Mouse (Mus musculus) neural tube, embryonic 11.5 days (tissue): ENCODE measurements around the gene Iqch. TPM values are rescaled to one million over a fixed set of nuclear protein-coding genes. Genes with fewer than 3 reads are reported as not detected.
A peak's percentile ranks its signal among the peaks of the same experiment; 100 is the strongest.

Experiments used
- ATAC-seq: fragments of 200-750 bp; cut with Nextera tagmentation; 2 replicates; pipeline ENCODE4 v1.8.0; 2017; ENCODE audit warnings: moderate number of reproducible peaks, mild to moderate bottlenecking, moderate TSS enrichment, moderate library complexity; ENCODE audit not compliant: insufficient read depth, low FRiP score, low TSS enrichment
- DNase-seq: peaks from one replicate; pipeline ENCODE4 v3.0.0-alpha.2; 2015; ENCODE audit warnings: low spot score
- H3K27ac ChIP-seq: fragments of 300-500 bp; sonication (generic); 2 replicates; pipeline ENCODE4 v1.5.1; 2014; ENCODE audit warnings: low read depth, mild to moderate bottlenecking, low read length
- H3K27me3 ChIP-seq: fragments of 300-500 bp; sonication (generic); 2 replicates; pipeline ENCODE4 v1.6.1; 2014; ENCODE audit warnings: mild to moderate bottlenecking, low read length, mixed read lengths; ENCODE audit not compliant: control insufficient read depth, insufficient read depth
- H3K36me3 ChIP-seq: fragments of 300-500 bp; sonication (generic); 2 replicates; pipeline ENCODE4 v1.6.1; 2014; ENCODE audit warnings: mild to moderate bottlenecking, low read length, moderate library complexity, mixed read lengths; ENCODE audit not compliant: control insufficient read depth, insufficient read depth
- H3K4me1 ChIP-seq: fragments of 300-500 bp; sonication (generic); 2 replicates; pipeline ENCODE4 v1.6.1; 2014; ENCODE audit warnings: low read length, mixed read lengths; ENCODE audit not compliant: control insufficient read depth, insufficient read depth
- H3K4me2 ChIP-seq: fragments of 300-500 bp; sonication (generic); 2 replicates; pipeline ENCODE4 v1.6.1; 2014; ENCODE audit warnings: low read depth, mild to moderate bottlenecking, moderate library complexity
- H3K4me3 ChIP-seq: fragments of 300-500 bp; sonication (generic); 2 replicates; pipeline ENCODE4 v1.5.1; 2014; ENCODE audit warnings: low read depth, low read length
- H3K9ac ChIP-seq: fragments of 300-500 bp; sonication (generic); 2 replicates; pipeline ENCODE4 v1.6.1; 2014; ENCODE audit warnings: mild to moderate bottlenecking, low read length
- H3K9me3 ChIP-seq: fragments of 300-500 bp; sonication (generic); 2 replicates; pipeline ENCODE4 v1.6.1; 2016; ENCODE audit warnings: low read length; ENCODE audit not compliant: control insufficient read depth
- WGBS: fragments of 180-500 bp; shearing (Covaris S2); extraction: QIAGEN DNeasy Blood & Tissue Kit; methylation state at CpG from one replicate; pipeline ENCODE4 v1.1.7; 2014; 5-methylcytosine and 5-hydroxymethylcytosine counted together
- polyA plus RNA-seq: library from polyadenylated mRNA; unstranded; fragments of >200 nt; fragmentation: Nextera tagmentation; extraction: Ambion mirVana; gene quantifications from 2 replicates; pipeline ENCODE4 v1.2.1, GENCODE M21; 2014

The Iqch gene
- polyA plus RNA-seq, 1 experiment from 2014 or later = 0.12 TPM

DNA sequence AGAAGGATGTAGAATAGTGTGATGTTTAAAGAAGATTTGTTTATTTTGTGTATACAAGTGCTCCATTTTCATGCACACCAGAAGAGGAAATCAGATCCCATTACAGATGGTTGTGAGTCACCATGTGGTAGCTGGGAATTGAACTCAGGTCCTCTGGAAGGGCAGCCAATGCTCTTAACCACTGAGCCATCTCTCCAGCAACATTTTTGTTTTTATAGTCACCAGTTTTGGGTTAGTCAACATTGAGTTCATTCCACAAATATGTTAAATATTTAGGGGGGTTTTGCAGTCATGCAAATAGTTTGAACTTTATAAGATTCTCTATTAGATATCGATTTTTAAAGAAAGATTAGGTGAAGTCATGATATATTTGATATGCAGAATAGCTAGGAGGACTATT is 202.1 kb downstream of the Iqch start:
- peaks cover 4% of the 10 kb centered on the region for H3K4me1 ChIP-seq
- 94% methylated on average over 1 of the region's 1 CpGs for WGBS
- H3K4me3 ChIP-seq = no peak overlapping the region
- no peaks in the 10 kb centered on the region for H3K9me3 ChIP-seq
- DNase-seq = no peak
- H3K27ac ChIP-seq = no peak overlapping the region
- ATAC-seq = no peak
- H3K4me2 ChIP-seq = no peak overlapping the region
- H3K36me3 ChIP-seq = no peaks in the 10 kb centered on the region
- H3K27me3 ChIP-seq = no peaks in the 10 kb centered on the region
- no peak overlapping the region for H3K9ac ChIP-seq

DNA sequence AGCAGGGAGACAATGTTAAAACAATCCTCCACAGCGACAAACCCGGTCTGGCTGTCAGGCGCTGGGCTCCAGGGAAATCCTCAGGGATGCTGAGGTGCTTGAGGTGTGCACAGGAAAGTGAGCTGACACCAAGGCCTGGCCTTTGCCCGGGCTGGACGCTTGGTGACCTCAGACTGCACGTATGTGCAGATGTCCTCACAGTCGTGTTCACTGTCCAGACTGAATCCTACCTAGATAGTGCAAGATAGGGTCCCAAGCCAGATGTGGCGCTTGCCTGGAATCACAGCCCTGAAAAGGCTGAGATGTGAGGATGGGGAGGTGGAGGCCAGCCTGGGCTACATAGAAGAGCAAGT is 202.9 kb downstream of the Iqch start:
- peak overlapping the region; percentile 72; the same call in 1 of the 2 replicates for H3K27ac ChIP-seq
- 3% methylated on average over 8 of the region's 8 CpGs for WGBS
- peak overlapping the region; percentile 88 for H3K4me3 ChIP-seq
- no peaks in the 10 kb centered on the region for H3K9me3 ChIP-seq
- H3K9ac ChIP-seq = peak overlapping the region; percentile 75
- peak overlapping the region; percentile 79 for H3K4me2 ChIP-seq
- no peak for DNase-seq
- H3K4me1 ChIP-seq = peaks cover 4% of the 10 kb centered on the region
- H3K27me3 ChIP-seq = no peaks in the 10 kb centered on the region
- ATAC-seq = peak; percentile 63
- no peaks in the 10 kb centered on the region for H3K36me3 ChIP-seq

DNA sequence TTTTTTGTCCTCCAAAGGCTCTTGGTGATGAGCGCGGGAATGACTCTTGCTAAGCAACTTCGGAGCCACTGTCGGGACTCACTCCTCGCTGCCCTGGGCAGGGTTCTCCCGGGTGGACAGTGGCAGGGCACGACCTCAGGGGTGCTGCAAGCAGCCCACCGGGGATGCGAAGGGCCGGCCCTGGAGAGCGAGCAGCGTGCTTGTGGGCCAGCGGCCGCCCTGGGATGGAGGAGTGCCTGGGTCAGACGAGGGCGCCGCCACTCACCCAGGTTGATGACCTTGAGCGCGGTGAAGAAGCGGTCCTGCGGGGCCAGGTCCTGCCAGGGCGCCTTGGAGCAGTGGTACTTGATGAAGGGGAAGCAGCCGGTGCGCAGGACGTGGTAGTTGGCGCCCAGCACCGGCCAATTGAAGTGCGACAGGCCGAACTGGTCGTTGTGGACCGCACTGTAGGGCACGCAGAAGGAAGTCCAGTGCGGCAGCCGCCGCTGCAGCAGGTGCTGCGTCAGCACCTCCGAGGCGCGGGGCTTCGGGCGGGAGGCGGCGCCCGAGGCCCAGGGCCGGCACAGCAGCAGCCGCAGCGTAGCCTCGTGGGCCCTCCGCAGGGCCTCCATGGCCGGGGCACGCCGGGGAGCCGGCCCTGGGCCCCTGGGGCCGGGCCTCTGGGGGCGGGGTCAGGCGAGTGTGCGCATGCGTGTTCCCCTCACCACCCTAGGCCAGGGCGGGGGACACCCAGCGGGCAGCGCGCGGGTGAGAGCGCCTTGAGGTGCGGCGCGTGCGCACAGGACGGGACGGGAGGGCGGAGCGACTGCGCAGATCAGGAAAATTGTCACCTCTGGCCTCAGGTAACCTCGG is 203.5 kb downstream of the Iqch start, which contains the start of gene 2300009A05Rik:
TSS of gene 2300009A05Rik (minus strand) at position 636 of the 852 bp plus-strand sequence.
- no peaks in the 10 kb centered on the region for H3K9me3 ChIP-seq
- DNase-seq (peak; percentile 91), ATAC-seq (peak; percentile 92)
- peak within 1 kb of the TSS; percentile 75 for H3K9ac ChIP-seq
- peak within 1 kb of the TSS; percentile 79 for H3K4me2 ChIP-seq
- H3K4me1 ChIP-seq = peaks cover 4% of the 10 kb centered on the region
- no peaks in the 10 kb centered on the region for H3K36me3 ChIP-seq
- peak within 1 kb of the TSS; percentile 88 for H3K4me3 ChIP-seq
- no peaks in the 10 kb centered on the region for H3K27me3 ChIP-seq
- under 1% methylated on average over 73 of the region's 74 CpGs for WGBS
- H3K27ac ChIP-seq = peak within 1 kb of the TSS; percentile 72

DNA sequence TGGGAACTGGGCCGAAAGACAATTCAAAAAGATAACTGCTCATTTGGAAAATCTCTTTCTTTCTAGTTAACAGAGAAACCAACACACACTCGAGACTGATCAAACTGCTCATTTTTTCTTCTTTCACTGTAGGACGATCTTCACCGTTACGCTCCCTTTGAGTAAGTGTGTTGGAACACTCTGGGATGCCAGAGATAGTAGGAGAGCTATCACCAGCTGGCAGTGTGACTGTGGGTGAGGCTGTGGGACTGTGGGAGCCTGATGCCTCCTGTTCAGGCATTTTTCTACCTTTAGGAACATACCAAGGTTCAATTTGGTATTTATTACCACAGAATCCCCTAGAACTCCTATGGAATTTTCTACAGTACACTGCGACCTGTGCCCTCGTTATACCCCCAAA is 206.7 kb downstream of the Iqch start:
- no peak overlapping the region for H3K27ac ChIP-seq
- H3K4me2 ChIP-seq = no peak overlapping the region
- no peaks in the 10 kb centered on the region for H3K9me3 ChIP-seq
- H3K4me1 ChIP-seq = peaks cover 4% of the 10 kb centered on the region
- no peak for DNase-seq
- no peaks in the 10 kb centered on the region for H3K27me3 ChIP-seq
- H3K4me3 ChIP-seq = no peak overlapping the region
- H3K9ac ChIP-seq = no peak overlapping the region
- no peaks in the 10 kb centered on the region for H3K36me3 ChIP-seq
- ATAC-seq = no peak
- 85% methylated on average over 7 of the region's 7 CpGs for WGBS

DNA sequence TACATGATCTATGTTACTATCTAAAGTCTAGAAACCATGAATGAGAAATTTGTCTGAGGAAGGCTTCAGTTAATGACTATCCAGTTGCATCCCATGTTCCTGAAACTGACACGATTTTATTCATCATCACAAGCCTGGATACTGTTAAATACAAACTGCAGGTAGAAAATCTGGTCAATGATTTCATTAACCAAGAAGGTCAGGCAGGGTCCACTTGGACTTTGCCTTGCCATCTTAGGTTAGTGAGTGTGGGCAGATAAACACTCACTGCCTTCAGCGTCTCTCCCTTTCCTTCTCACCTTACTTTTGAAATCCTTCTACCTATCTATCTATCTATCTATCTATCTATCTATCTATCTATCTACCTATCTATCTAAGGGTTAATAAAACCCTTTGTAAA is 211.0 kb downstream of the Iqch start:
- Histone ChIP-seq H3K27ac (no peak overlapping the region), H3K4me1 (no peaks in the 10 kb centered on the region), H3K36me3 (no peaks in the 10 kb centered on the region), H3K4me3 (no peak overlapping the region), H3K27me3 (no peaks in the 10 kb centered on the region), H3K9me3 (no peaks in the 10 kb centered on the region), H3K4me2 (no peak overlapping the region), H3K9ac (no peak overlapping the region)
- 79% methylated on average over 2 of the region's 2 CpGs for WGBS
- DNase-seq (no peak), ATAC-seq (no peak)

DNA sequence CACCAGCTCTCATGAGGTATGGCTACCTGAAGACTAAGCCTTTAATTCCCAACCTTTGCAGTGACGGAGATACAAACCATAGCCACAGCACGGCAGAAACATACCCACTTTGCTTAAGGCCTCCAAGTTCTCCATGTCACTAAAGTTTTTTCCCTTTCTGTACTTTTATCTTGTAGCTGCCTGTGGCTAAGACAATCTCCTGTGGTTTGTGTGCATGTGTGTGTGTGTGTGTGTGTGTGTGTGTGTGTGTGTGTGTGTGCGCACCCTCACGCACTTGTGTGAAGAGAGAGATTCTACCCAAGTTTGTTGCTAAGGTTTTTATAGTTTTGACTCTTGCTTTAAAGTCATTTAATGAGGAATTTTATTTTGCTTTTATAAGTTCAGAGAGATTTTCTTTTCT is 219.5 kb downstream of the Iqch start:
- Histone ChIP-seq H3K4me3 (no peak overlapping the region), H3K4me1 (no peaks in the 10 kb centered on the region), H3K36me3 (no peaks in the 10 kb centered on the region), H3K9me3 (no peaks in the 10 kb centered on the region), H3K4me2 (no peak overlapping the region), H3K9ac (no peak overlapping the region), H3K27me3 (no peaks in the 10 kb centered on the region), H3K27ac (no peak overlapping the region)
- no peak for DNase-seq
- 99% methylated on average over 4 of the region's 4 CpGs for WGBS
- no peak for ATAC-seq

DNA sequence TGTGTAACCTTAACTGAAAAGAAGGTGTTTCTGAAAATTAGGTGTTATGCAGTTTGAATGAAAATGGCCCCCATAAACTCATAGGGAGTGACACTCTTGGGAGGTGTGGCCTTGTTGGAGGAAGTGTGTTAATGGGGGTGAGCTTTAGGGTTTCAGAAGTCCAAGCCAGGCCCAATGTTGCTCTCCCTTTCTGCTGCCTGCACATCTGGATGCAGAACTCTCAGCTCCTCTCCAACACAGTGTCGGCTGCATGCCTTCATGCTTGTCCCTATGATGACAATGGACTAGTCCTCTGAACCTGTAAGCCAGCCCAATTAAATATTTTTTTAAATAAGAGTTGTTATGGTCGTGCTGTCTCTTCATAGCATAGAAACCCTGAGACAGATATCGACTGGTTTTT is 222.0 kb downstream of the Iqch start:
- no peaks in the 10 kb centered on the region for H3K36me3 ChIP-seq
- H3K4me3 ChIP-seq = no peak overlapping the region
- no peak overlapping the region for H3K9ac ChIP-seq
- H3K4me2 ChIP-seq = no peak overlapping the region
- H3K9me3 ChIP-seq = no peaks in the 10 kb centered on the region
- H3K27me3 ChIP-seq = no peaks in the 10 kb centered on the region
- no peak for ATAC-seq
- no peak overlapping the region for H3K27ac ChIP-seq
- no peak for DNase-seq
- WGBS = 85% methylated on average over 3 of the region's 3 CpGs
- H3K4me1 ChIP-seq = peaks cover 8% of the 10 kb centered on the region

DNA sequence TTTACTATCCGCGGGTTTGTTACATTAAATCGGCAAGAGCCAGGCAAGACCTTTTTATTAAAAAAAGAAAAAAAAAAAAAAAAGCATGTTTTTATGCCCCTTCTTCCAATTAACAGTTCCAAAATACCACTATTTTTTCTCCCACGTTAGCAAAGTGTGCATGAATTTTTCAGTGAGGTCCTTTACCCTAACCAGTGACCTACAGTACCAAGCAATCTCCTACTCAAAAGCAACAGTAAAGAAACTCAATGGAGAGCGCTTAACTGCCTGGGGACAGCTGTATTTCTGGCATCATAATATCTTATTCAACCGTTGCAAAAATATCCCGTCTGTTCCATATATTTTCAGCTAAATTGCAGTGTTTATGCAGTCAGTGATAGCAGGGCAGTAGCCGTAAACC is 224.1 kb downstream of the Iqch start:
- ATAC-seq = no peak
- Histone ChIP-seq H3K9ac (peak overlapping the region; percentile 91), H3K27ac (no peak overlapping the region)

More for the DNA sequence above, 224.1 kb downstream of the Iqch start:
- no peaks in the 10 kb centered on the region for H3K9me3 ChIP-seq
- H3K4me2 ChIP-seq = peak overlapping the region; percentile 60
- peaks cover 8% of the 10 kb centered on the region for H3K4me1 ChIP-seq
- peak overlapping the region; percentile 77 for H3K4me3 ChIP-seq
- WGBS = 20% methylated on average over 8 of the region's 8 CpGs
- H3K27me3 ChIP-seq = no peaks in the 10 kb centered on the region
- DNase-seq = no peak
- no peaks in the 10 kb centered on the region for H3K36me3 ChIP-seq
